Mouse (Mus musculus) stomach, embryonic 15.5 days (tissue): ENCODE results near the gene Bspry. TPM values are rescaled to one million over a fixed set of nuclear protein-coding genes. Genes with fewer than 3 reads are reported as not detected.

Experiments used
- ATAC-seq: fragments of 200-750 bp; cut with Nextera tagmentation; 2 replicates; pipeline ENCODE4 v1.8.0; 2017; ENCODE audit warnings: low read depth, moderate number of reproducible peaks, moderate TSS enrichment; ENCODE audit not compliant: insufficient read depth, low FRiP score
- H3K27ac ChIP-seq: fragments of 300-500 bp; sonication (generic); 2 replicates; pipeline ENCODE4 v1.5.1; 2015; ENCODE audit warnings: mild to moderate bottlenecking, inconsistent platforms
- H3K27me3 ChIP-seq: fragments of 300-500 bp; sonication (generic); replicated peaks from 2 replicates; pipeline ENCODE4 v1.6.1; 2015; ENCODE audit warnings: inconsistent platforms
- H3K36me3 ChIP-seq: fragments of 300-500 bp; sonication (generic); 2 replicates; pipeline ENCODE4 v1.6.1; 2015; ENCODE audit warnings: inconsistent platforms
- H3K4me1 ChIP-seq: fragments of 300-500 bp; sonication (generic); 2 replicates; pipeline ENCODE4 v1.6.1; 2015; ENCODE audit warnings: inconsistent platforms
- H3K4me2 ChIP-seq: fragments of 300-500 bp; sonication (generic); 2 replicates; pipeline ENCODE4 v1.6.1; 2015; ENCODE audit warnings: mild to moderate bottlenecking, inconsistent platforms
- H3K4me3 ChIP-seq: fragments of 300-500 bp; sonication (generic); replicated peaks from 2 replicates; pipeline ENCODE4 v1.5.1; 2015; ENCODE audit warnings: inconsistent platforms
- H3K9ac ChIP-seq: fragments of 300-500 bp; sonication (generic); 2 replicates; pipeline ENCODE4 v1.6.1; 2015; ENCODE audit warnings: inconsistent platforms
- H3K9me3 ChIP-seq: fragments of 300-500 bp; sonication (generic); 2 replicates; pipeline ENCODE4 v1.6.1; 2016; ENCODE audit warnings: inconsistent platforms
- WGBS: fragments of 180-500 bp; shearing (Covaris S2); methylation state at CpG from one replicate; pipeline ENCODE4 v1.1.7; 2015; 5-methylcytosine and 5-hydroxymethylcytosine counted together
- polyA plus RNA-seq: library from polyadenylated mRNA; unstranded; fragments of >200 nt; fragmentation: Nextera tagmentation; extraction: Ambion mirVana; gene quantifications from 2 replicates; pipeline ENCODE4 v1.2.1, GENCODE M21; 2015

Gene Bspry
- polyA plus RNA-seq, 1 experiment from 2014 or later = 29.9 TPM

DNA sequence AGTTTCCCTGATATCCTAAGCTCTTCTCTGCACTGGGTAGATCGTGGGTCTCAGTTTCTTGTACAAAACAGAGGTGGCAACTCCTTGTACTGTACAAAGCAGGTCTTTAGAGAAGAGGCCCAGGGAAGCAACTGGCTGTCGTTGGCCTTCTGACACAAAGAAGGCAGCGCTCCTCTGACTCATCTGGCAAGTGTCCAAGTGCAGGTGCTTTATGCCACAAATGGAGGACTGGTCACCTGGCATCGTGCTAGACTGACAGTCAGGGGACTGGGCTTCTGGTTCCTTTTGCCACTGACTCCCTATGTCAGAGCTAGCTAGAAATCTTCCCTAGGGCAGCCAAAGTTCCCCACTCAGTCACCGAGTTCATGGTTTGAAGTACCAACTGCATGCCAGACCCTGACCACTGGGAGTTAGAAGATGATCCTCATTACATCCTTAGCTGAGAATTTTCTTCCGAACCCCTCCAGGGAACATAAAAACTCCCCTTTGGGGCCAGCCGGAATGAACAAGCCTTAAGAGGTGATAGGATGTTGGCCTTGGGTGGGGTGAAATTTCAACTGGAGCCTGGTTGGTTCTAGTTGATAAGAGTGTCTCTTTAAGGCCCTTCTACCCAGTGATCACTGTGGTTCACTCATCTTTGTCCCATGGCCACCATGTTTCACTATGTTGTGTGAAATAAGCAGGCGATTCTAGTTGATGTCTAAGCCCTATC, 5.8 kb downstream of the Bspry start:
- no peaks in the 10 kb centered on the region for H3K36me3 ChIP-seq
- H3K4me2 ChIP-seq = no peak overlapping the region
- H3K27me3 ChIP-seq = no peaks in the 10 kb centered on the region
- 82% methylated on average over 8 of the region's 8 CpGs for WGBS
- H3K4me3 ChIP-seq = no peak overlapping the region
- H3K9me3 ChIP-seq = no peaks in the 10 kb centered on the region
- no peak for ATAC-seq
- no peaks in the 10 kb centered on the region; the same call in 1 of the 2 replicates for H3K4me1 ChIP-seq
- no peak overlapping the region for H3K9ac ChIP-seq
- H3K27ac ChIP-seq = peak overlapping the region; percentile 51; the same call in 1 of the 2 replicates

DNA sequence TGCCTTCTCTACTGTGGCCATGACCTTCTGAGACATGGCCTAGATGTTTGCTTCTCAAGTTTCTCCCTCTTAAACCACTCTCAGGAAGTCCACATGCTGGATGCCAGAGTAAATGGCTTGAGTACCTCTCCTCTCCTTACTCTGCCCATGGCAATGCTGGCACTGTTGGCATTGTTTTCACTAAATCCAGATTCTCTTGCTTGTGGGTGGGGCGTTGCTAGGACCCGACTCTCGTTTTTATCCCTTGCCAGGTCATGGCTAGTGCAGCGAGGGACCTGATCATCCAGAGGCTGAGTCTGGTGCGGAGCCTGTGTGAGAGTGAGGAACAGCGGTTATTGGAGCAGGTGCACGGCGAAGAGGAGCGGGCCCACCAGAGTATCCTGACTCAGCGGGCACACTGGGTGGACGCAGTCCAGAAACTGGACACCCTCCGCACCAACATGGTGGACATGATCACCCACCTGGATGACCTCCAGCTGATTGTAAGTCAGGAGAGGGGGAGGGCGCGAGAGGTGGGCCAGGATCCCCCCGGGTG, 6.4 kb downstream of the Bspry start:
- Histone ChIP-seq H3K36me3 (no peaks in the 10 kb centered on the region), H3K4me2 (no peak overlapping the region), H3K27ac (no peak overlapping the region), H3K9me3 (no peaks in the 10 kb centered on the region), H3K4me3 (no peak overlapping the region), H3K9ac (no peak overlapping the region), H3K4me1 (no peaks in the 10 kb centered on the region; the same call in 1 of the 2 replicates), H3K27me3 (no peaks in the 10 kb centered on the region)
- ATAC-seq = no peak
- WGBS = 90% methylated on average over 15 of the region's 15 CpGs

DNA sequence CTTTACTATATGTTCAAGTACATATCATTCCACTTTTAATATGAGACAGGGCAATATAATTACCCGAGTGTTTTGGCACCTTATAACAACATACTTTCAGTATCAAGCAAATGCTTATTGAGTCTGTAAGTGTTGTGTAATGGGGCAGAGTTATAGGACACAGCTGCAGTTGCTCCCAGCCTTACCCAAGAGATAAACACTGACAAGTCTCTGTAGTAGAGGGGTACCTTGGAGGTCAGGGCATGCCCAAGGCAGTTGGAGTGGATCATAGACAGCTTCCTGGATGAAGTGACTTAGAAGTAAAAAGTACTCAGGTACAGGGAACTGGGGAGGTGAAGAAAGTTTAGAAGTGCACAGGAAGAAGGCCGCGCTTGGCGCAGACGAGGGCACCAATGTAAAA, 7.3 kb downstream of the Bspry start:
- no peak overlapping the region for H3K4me2 ChIP-seq
- H3K4me1 ChIP-seq = no peaks in the 10 kb centered on the region; the same call in 1 of the 2 replicates
- H3K27ac ChIP-seq = no peak overlapping the region
- no peaks in the 10 kb centered on the region for H3K27me3 ChIP-seq
- 83% methylated on average over 5 of the region's 5 CpGs for WGBS
- no peak overlapping the region for H3K4me3 ChIP-seq
- H3K36me3 ChIP-seq = no peaks in the 10 kb centered on the region
- H3K9ac ChIP-seq = no peak overlapping the region
- H3K9me3 ChIP-seq = no peaks in the 10 kb centered on the region
- no peak for ATAC-seq

DNA sequence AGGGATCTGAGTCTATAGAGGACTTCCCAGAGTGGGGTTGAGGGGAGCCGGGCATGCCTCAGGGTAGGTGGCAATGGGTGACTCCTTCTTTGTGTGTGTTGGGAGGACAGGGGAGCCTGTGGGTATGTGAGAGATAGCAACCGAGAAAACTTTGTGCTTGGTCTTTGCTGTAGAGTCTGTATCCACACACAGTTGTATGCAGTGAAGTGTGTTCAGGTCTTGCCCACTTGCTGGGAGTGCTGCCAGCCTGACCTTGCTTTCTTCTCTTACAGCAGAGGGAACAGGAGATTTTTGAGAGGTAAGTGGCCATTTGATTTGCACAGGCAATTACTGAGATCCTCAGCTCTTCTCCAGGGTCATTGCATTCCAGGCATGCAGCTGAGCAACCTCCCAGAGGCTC, 8.1 kb downstream of the Bspry start:
- Histone ChIP-seq H3K9ac (no peak overlapping the region), H3K4me1 (no peaks in the 10 kb centered on the region; the same call in 1 of the 2 replicates), H3K4me2 (no peak overlapping the region), H3K9me3 (no peaks in the 10 kb centered on the region), H3K36me3 (no peaks in the 10 kb centered on the region), H3K4me3 (no peak overlapping the region), H3K27me3 (no peaks in the 10 kb centered on the region), H3K27ac (no peak overlapping the region)
- 94% methylated on average over 2 of the region's 2 CpGs for WGBS
- no peak for ATAC-seq

DNA sequence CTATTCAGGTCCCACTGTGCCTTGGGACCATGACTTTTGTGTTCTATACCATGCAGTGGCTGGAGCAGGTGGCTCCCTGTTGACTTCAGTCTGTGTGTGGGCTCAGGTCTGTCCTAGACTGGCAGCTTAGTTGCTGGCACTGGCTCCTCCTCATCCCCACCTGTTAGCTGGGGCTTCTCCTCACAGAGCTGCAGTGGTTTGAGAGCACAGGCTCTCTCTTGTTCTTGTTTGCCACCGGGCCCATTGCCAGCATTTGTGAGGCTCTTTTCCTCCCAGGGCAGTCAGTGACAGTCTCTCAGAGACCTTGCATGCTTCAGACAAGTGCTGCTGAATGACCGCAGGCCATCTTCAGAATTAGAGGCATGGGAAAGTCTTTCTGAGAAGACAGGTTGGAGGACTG, 12.8 kb downstream of the Bspry start:
- Histone ChIP-seq H3K9ac (no peak overlapping the region), H3K27ac (no peak overlapping the region), H3K36me3 (0 out of 2 replicates have a peak, but pooled peaks cover 2% of the 10 kb centered on the region), H3K4me3 (no peak overlapping the region), H3K9me3 (no peaks in the 10 kb centered on the region), H3K4me1 (no peaks in the 10 kb centered on the region), H3K4me2 (no peak overlapping the region), H3K27me3 (no peaks in the 10 kb centered on the region)
- WGBS = 70% methylated on average over 2 of the region's 2 CpGs
- no peak for ATAC-seq

DNA sequence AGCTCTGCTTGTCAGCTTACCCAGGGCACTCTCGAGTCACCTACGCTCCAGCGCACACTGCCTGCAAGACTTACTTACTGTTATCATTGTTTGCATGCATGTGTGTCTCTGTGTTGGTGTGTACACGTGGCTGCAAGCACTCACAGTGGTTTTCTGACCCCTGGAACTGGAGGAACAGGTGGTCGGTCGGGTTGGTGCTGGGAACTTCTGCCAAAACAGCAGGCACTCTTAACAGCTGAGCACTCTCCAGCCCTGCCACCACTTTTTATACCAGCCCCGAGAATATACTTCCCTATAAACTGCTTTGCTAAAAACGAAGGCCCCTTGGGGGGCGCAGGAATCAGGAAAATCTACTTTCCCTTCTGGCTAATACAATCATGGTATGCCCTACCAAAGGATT, 14.4 kb downstream of the Bspry start:
- Histone ChIP-seq H3K27ac (no peak overlapping the region), H3K4me1 (0 out of 2 replicates have a peak, but pooled peaks cover 3% of the 10 kb centered on the region), H3K27me3 (no peaks in the 10 kb centered on the region), H3K9ac (no peak overlapping the region), H3K9me3 (no peaks in the 10 kb centered on the region), H3K4me2 (no peak overlapping the region), H3K4me3 (no peak overlapping the region), H3K36me3 (peaks cover 13% of the 10 kb centered on the region; the same call in 1 of the 2 replicates)
- ATAC-seq = no peak
- WGBS = 68% methylated on average over 9 of the region's 9 CpGs

DNA sequence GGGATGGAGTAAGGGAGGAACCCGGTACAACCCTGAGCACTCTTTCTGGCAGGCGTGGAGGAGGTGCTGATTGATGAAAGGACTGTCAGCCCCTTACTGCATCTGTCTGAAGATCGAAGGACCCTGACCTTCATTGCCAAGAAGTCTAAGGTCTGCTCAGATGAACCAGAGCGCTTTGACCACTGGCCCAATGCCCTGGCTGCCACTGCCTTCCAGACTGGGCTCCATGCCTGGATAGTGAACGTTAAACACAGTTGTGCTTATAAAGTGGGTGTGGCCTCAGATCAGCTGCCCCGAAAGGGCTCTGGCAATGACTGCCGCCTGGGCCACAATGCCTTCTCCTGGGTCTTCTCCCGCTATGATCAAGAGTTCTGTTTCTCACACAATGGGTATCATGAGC, 16.1 kb downstream of the Bspry start:
- Histone ChIP-seq H3K9me3 (no peaks in the 10 kb centered on the region), H3K4me2 (no peak overlapping the region), H3K9ac (no peak overlapping the region), H3K27me3 (no peaks in the 10 kb centered on the region), H3K27ac (no peak overlapping the region), H3K4me1 (0 out of 2 replicates have a peak, but pooled peaks cover 5% of the 10 kb centered on the region), H3K36me3 (peaks cover 22% of the 10 kb centered on the region; the same call in 1 of the 2 replicates), H3K4me3 (no peak overlapping the region)
- no peak for ATAC-seq
- 69% methylated on average over 8 of the region's 8 CpGs for WGBS

DNA sequence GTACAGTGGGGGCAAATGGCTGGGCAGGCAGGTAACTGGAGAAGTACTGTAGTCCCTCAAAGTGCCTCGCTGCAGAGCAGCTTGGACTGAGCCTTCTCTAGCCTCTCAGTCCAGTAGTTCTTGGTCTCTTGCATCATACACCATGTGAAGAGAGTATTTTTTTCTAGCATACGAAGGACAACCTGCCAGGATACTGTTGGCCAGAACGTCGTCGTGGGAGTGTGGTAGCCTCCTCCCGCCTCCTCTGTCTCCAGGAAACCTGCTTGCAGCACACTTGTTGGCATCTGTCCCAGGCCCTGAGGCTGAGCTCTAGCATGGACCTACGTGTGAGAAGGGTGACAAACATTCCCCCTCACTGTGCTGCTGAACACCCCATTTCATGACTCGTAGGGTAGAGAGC, 17.0 kb downstream of the Bspry start:
- H3K4me1 ChIP-seq = 0 out of 2 replicates have a peak, but pooled peaks cover 7% of the 10 kb centered on the region
- no peaks in the 10 kb centered on the region for H3K27me3 ChIP-seq
- H3K9me3 ChIP-seq = no peaks in the 10 kb centered on the region
- H3K4me2 ChIP-seq = no peak overlapping the region
- ATAC-seq = peak; percentile 29; the same call in 1 of the 2 replicates
- no peak overlapping the region for H3K27ac ChIP-seq
- H3K4me3 ChIP-seq = no peak overlapping the region
- no peak overlapping the region for H3K9ac ChIP-seq
- WGBS = 53% methylated on average over 8 of the region's 8 CpGs
- peaks cover 22% of the 10 kb centered on the region; the same call in 1 of the 2 replicates for H3K36me3 ChIP-seq

DNA sequence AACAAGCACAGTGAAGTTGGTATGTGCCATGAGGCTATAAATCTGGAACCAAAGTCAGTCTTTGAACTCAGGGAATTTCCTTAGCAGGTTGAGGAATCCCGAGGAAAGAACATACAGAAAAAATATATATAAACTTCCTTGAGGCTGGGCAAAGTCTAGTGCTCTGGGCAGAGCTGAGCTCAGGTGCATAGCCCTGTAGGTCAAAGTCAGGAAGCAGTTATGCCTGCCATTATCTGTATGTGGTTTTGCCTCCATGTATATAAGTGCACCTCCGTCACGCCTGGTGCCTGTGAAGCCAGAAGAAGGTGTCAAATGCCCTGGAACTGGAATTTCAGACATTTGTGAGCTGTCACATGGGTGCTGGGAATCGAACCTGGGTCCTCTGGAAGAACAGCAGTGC, 20.9 kb downstream of the Bspry start:
- peak overlapping the region; percentile 62; the same call in 1 of the 2 replicates for H3K27ac ChIP-seq
- peaks cover 11% of the 10 kb centered on the region for H3K4me1 ChIP-seq
- H3K27me3 ChIP-seq = no peaks in the 10 kb centered on the region
- peaks cover 22% of the 10 kb centered on the region; the same call in 1 of the 2 replicates for H3K36me3 ChIP-seq
- peak overlapping the region; percentile 78; the same call in 1 of the 2 replicates for H3K4me2 ChIP-seq
- H3K9ac ChIP-seq = no peak overlapping the region
- 75% methylated on average over 4 of the region's 4 CpGs for WGBS
- peak overlapping the region; percentile 16; the same call in 1 of the 2 replicates for H3K4me3 ChIP-seq
- no peak for ATAC-seq
- no peaks in the 10 kb centered on the region for H3K9me3 ChIP-seq

DNA sequence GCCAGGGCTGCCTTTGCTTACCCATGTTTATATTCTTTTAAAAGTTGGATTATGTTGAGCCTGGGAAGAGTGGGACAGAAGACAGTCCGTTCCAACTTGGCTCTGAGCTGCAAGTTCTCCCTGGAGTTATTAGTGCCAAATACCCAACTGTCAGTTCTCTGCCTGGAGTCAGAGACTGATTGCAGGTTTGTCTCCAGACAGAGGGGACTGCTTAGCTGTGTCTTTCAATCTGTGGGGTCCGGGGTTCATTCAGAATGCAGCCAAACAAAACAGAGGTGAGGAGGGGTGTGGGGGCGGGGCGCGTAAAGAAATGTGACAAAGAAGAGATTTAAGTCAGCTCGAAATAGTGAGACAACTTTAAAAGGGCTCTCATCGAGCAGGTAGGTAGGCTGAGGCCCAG, 21.7 kb downstream of the Bspry start:
- Histone ChIP-seq H3K27me3 (no peaks in the 10 kb centered on the region), H3K27ac (peak overlapping the region; percentile 90), H3K9me3 (no peaks in the 10 kb centered on the region), H3K36me3 (peaks cover 20% of the 10 kb centered on the region; the same call in 1 of the 2 replicates), H3K4me1 (peaks cover 11% of the 10 kb centered on the region), H3K9ac (peak overlapping the region; percentile 59; the same call in 1 of the 2 replicates), H3K4me3 (peak overlapping the region; percentile 84), H3K4me2 (peak overlapping the region; percentile 78)
- no peak for ATAC-seq
- WGBS = 0% methylated on average over 7 of the region's 7 CpGs

DNA sequence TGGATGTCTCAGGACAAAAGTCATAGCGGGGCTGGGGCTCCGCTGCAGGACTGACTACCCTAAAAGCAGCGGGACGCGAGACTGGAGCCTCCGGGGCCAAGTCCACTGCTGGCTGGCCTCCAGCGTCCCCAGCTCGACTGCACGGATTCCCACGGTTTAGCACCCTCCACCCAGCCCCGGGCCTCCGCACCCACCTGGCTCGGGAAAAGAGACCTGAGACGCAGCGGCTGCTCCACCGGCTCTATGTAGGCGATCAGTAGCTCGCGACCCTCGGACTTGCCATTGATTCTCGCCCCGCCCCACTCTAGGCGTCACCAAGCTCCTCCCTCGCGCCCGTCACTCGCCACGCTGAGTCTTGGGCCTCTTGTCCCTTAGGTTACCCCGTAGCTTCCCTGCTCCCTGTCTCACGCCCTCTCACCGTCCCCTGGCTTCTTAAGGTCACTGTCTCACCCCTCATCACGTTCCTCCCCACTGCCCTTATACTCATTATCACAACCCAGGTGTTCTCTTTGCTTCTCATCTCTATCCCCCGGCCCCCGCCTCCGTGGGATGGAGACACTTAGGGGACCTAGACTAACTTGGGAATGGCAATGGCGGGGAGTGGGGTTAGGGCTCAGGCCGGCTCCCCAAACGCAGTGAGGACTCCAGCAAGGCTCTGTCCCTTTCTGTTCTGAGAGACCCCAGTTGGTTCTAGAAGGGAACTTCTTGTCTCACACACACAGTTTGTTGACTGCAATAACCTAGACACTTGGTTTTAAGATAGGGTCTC, 22.3 kb downstream of the Bspry start:
- Histone ChIP-seq H3K4me1 (peaks cover 11% of the 10 kb centered on the region), H3K9me3 (no peaks in the 10 kb centered on the region), H3K27ac (peak overlapping the region; percentile 90), H3K9ac (peak overlapping the region; percentile 59; the same call in 1 of the 2 replicates), H3K27me3 (no peaks in the 10 kb centered on the region), H3K4me3 (peak overlapping the region; percentile 84), H3K36me3 (peaks cover 24% of the 10 kb centered on the region; the same call in 1 of the 2 replicates), H3K4me2 (peak overlapping the region; percentile 78)
- WGBS = 2% methylated on average over 38 of the region's 38 CpGs
- peak; percentile 89 for ATAC-seq
